Mouse (Mus musculus): Measurements from ENCODE around the gene Aifm1.
"Not testable (repeated sequence)": the region's sequence is repeated elsewhere in the genome, so short reads cannot be mapped to it uniquely, and the experiment has no call there.

Gene Aifm1

GRCm38 (mm10) chrX:48456956-48457355, 56.4 kb downstream of the Aifm1 start:
- DNase-seq (ENCODE audit: low spot score) = no peak

- DNase-seq (ENCODE audit: low spot score) = no peak
These were observed 58.3 kb downstream of the Aifm1 start for GRCm38 (mm10) chrX:48455018-48455417.

GRCm38 (mm10) chrX:48454495-48454878, 58.9 kb downstream of the Aifm1 start:
- DNase-seq (ENCODE audit: low spot score) = no peak

GRCm38 (mm10) chrX:48453736-48454494, 59.4 kb downstream of the Aifm1 start:
- DNase-seq (ENCODE audit: low spot score) = no peak

- DNase-seq (ENCODE audit: low spot score) = no peak
These were observed 60.3 kb downstream of the Aifm1 start for GRCm38 (mm10) chrX:48452931-48453673.

GRCm38 (mm10) chrX:48452231-48452890, 61.0 kb downstream of the Aifm1 start:
- DNase-seq (ENCODE audit: low spot score) = no peak

GRCm38 (mm10) chrX:48449646-48450045, 63.7 kb downstream of the Aifm1 start:
- no peak for DNase-seq (ENCODE audit: low spot score)

GRCm38 (mm10) chrX:48444677-48445076, 68.7 kb downstream of the Aifm1 start:
- DNase-seq (ENCODE audit: low spot score) = no peak

- DNase-seq (ENCODE audit: low spot score) = no peak
These were observed 71.4 kb downstream of the Aifm1 start for GRCm38 (mm10) chrX:48441954-48442353.

- DNase-seq (ENCODE audit: low spot score) = no peak
These were observed 71.8 kb downstream of the Aifm1 start for GRCm38 (mm10) chrX:48441548-48441947.

GRCm38 (mm10) chrX:48439036-48439435, 74.3 kb downstream of the Aifm1 start:
- no peak for DNase-seq (ENCODE audit: low spot score)

- not testable (repeated sequence) for DNase-seq (ENCODE audit: low spot score)
These were observed 77.3 kb downstream of the Aifm1 start for GRCm38 (mm10) chrX:48436082-48436481.

GRCm38 (mm10) chrX:48435477-48435900, 77.9 kb downstream of the Aifm1 start:
- DNase-seq (ENCODE audit: low spot score) = no peak

GRCm38 (mm10) chrX:48434251-48434650, 79.1 kb downstream of the Aifm1 start:
- no peak for DNase-seq (ENCODE audit: low spot score)

GRCm38 (mm10) chrX:48433527-48433899, 79.8 kb downstream of the Aifm1 start:
- DNase-seq (ENCODE audit: low spot score) = no peak

- no peak for DNase-seq (ENCODE audit: low spot score)
These were observed 80.5 kb downstream of the Aifm1 start for GRCm38 (mm10) chrX:48432599-48433526.

GRCm38 (mm10) chrX:48429538-48429937, 83.8 kb downstream of the Aifm1 start:
- no peak for DNase-seq (ENCODE audit: low spot score)

GRCm38 (mm10) chrX:48429100-48429499, 84.3 kb downstream of the Aifm1 start:
- DNase-seq (ENCODE audit: low spot score) = no peak

- DNase-seq (ENCODE audit: low spot score) = no peak
These were observed 84.7 kb downstream of the Aifm1 start for GRCm38 (mm10) chrX:48428642-48429041.

- no peak for DNase-seq (ENCODE audit: low spot score)
These were observed 85.1 kb downstream of the Aifm1 start for GRCm38 (mm10) chrX:48428241-48428640.

GRCm38 (mm10) chrX:48425280-48425679, 88.1 kb downstream of the Aifm1 start:
- no peak for DNase-seq (ENCODE audit: low spot score)
